Mouse (Mus musculus): Measurements from ENCODE around the gene Irf3. TPM values are rescaled to one million over a fixed set of nuclear protein-coding genes. Genes with fewer than 3 reads are reported as not detected.
A peak's percentile ranks its signal among the peaks of the same experiment; 100 is the strongest.
"Not testable (repeated sequence)": the region's sequence is repeated elsewhere in the genome, so short reads cannot be mapped to it uniquely, and the experiment has no call there.

The Irf3 gene
- polyA plus RNA-seq, 2 experiments, result 92.7 to 168 TPM

- peak; percentile 98 for DNase-seq (ENCODE audit: low spot score)
- H3K27me3 ChIP-seq (ENCODE audit: control insufficient read depth, insufficient read depth, low read length), result no peaks in the 10 kb centered on the region
- H3K27ac ChIP-seq (replicated peaks; ENCODE audit: low read depth, low read length), result peak within 1 kb of the TSS; percentile 94
- ATAC-seq (ENCODE audit: low FRiP score, low read depth), result peak; percentile 90
- peak within 1 kb of the TSS; percentile 96 for H3K4me3 ChIP-seq (replicated peaks; ENCODE audit: low read length)
- no peaks in the 10 kb centered on the region for H3K9me3 ChIP-seq (ENCODE audit: control insufficient read depth, low read length)
- TF ChIP-seq POLR2A (IDR thresholded peaks at IDR 0.05; ENCODE audit: borderline replicate concordance, extremely low read depth, insufficient read depth, insufficient read length), result 0 out of 2 replicates have a peak, but pooled peaks have one; percentile 47
- H3K9ac ChIP-seq (ENCODE audit: low read depth, low read length, severe bottlenecking), result peak within 1 kb of the TSS; percentile 60
- peak within 1 kb of the TSS; percentile 91 for H3K4me2 ChIP-seq (replicated peaks; ENCODE audit: low read depth, low read length, severe bottlenecking)
- peaks cover 12% of the 10 kb centered on the region for H3K36me3 ChIP-seq (ENCODE audit: control insufficient read depth, insufficient read depth, low read length)
- peaks cover 22% of the 10 kb centered on the region for H3K4me1 ChIP-seq (ENCODE audit: control insufficient read depth, insufficient read depth, low read length)
- WGBS, result under 1% methylated on average over 32 of the region's 36 CpGs
Observed at GRCm38 (mm10) chr7:45017242-45018061, 20.0 kb downstream of the Irf3 start, which contains the start of gene Rras. TSS of gene Rras (plus strand) at chr7:45017961.

- Histone ChIP-seq H3K27ac (replicated peaks; ENCODE audit: low read depth, low read length) (no peak overlapping the region), H3K9me3 (ENCODE audit: control insufficient read depth, low read length) (no peaks in the 10 kb centered on the region), H3K36me3 (ENCODE audit: control insufficient read depth, insufficient read depth, low read length) (no peaks in the 10 kb centered on the region), H3K9ac (ENCODE audit: low read depth, low read length, severe bottlenecking) (no peak overlapping the region), H3K27me3 (ENCODE audit: control insufficient read depth, insufficient read depth, low read length) (no peaks in the 10 kb centered on the region), H3K4me2 (replicated peaks; ENCODE audit: low read depth, low read length, severe bottlenecking) (peak overlapping the region; percentile 91), H3K4me1 (ENCODE audit: control insufficient read depth, insufficient read depth, low read length) (peaks cover 21% of the 10 kb centered on the region), H3K4me3 (replicated peaks; ENCODE audit: low read length) (no peak overlapping the region; the same call in 1 of the 2 replicates)
- 29% methylated on average over 8 of the region's 8 CpGs for WGBS
- TF ChIP-seq POLR2A (IDR thresholded peaks at IDR 0.05; ENCODE audit: borderline replicate concordance, extremely low read depth, insufficient read depth, insufficient read length), result no peak
- no peak for ATAC-seq (ENCODE audit: low FRiP score, low read depth)
- DNase-seq (ENCODE audit: low spot score), result peak; percentile 51
Observed at GRCm38 (mm10) chr7:45019031-45019571, 21.7 kb downstream of the Irf3 start.

DNA sequence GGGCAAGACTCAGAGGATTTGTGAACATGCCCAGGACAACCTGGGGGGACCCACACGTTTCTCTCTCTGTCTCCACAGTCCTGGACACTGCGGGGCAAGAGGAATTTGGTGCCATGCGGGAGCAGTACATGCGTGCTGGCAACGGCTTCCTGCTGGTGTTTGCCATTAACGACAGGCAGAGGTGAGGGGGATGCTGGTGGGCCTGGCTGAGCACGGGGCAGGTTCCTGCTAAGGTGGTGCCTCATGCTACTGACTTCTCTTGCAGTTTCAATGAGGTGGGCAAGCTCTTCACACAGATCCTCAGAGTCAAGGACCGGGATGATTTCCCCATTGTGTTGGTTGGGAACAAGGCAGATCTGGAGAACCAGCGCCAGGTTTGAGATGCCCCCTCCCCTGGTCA, 22.8 kb downstream of the Irf3 start:
- Histone ChIP-seq H3K27ac (replicated peaks; ENCODE audit: low read depth, low read length) (no peak overlapping the region), H3K4me1 (ENCODE audit: control insufficient read depth, insufficient read depth, low read length) (peaks cover 11% of the 10 kb centered on the region), H3K9me3 (ENCODE audit: control insufficient read depth, low read length) (no peaks in the 10 kb centered on the region), H3K27me3 (ENCODE audit: control insufficient read depth, insufficient read depth, low read length) (no peaks in the 10 kb centered on the region), H3K4me3 (replicated peaks; ENCODE audit: low read length) (no peak overlapping the region), H3K4me2 (replicated peaks; ENCODE audit: low read depth, low read length, severe bottlenecking) (no peak overlapping the region), H3K36me3 (ENCODE audit: control insufficient read depth, insufficient read depth, low read length) (no peaks in the 10 kb centered on the region), H3K9ac (ENCODE audit: low read depth, low read length, severe bottlenecking) (no peak overlapping the region)
- WGBS, result 58% methylated on average over 8 of the region's 9 CpGs
- DNase-seq (ENCODE audit: low spot score) (no peak), ATAC-seq (ENCODE audit: low FRiP score, low read depth) (no peak)
- no peak for TF ChIP-seq POLR2A (IDR thresholded peaks at IDR 0.05; ENCODE audit: borderline replicate concordance, extremely low read depth, insufficient read depth, insufficient read length)

- not testable (repeated sequence) for DNase-seq (ENCODE audit: low spot score); H3K9me3 ChIP-seq (ENCODE audit: control insufficient read depth, low read length); H3K9ac ChIP-seq (ENCODE audit: low read depth, low read length, severe bottlenecking); H3K4me1 ChIP-seq (ENCODE audit: control insufficient read depth, insufficient read depth, low read length); ATAC-seq (ENCODE audit: low FRiP score, low read depth); H3K4me2 ChIP-seq (replicated peaks; ENCODE audit: low read depth, low read length, severe bottlenecking); H3K27ac ChIP-seq (replicated peaks; ENCODE audit: low read depth, low read length); H3K27me3 ChIP-seq (ENCODE audit: control insufficient read depth, insufficient read depth, low read length); H3K4me3 ChIP-seq (replicated peaks; ENCODE audit: low read length)
- H3K36me3 ChIP-seq (ENCODE audit: control insufficient read depth, insufficient read depth, low read length), result peaks cover 24% of the 10 kb centered on the region
- whole genome bisulfite sequencing, result 77% methylated on average over 5 of the region's 5 CpGs
Observed at GRCm38 (mm10) chr7:45023711-45024110, 26.3 kb downstream of the Irf3 start.

GRCm38 (mm10) chr7:45024281-45025248, 27.1 kb downstream of the Irf3 start:
- DNase-seq (ENCODE audit: low spot score), result no peak
- H3K36me3 ChIP-seq (ENCODE audit: control insufficient read depth, insufficient read depth, low read length), result peaks cover 32% of the 10 kb centered on the region
- H3K9me3 ChIP-seq (ENCODE audit: control insufficient read depth, low read length), result no peaks in the 10 kb centered on the region
- 89% methylated on average over 15 of the region's 15 CpGs for WGBS
- no peak for TF ChIP-seq POLR2A (IDR thresholded peaks at IDR 0.05; ENCODE audit: borderline replicate concordance, extremely low read depth, insufficient read depth, insufficient read length)
- H3K9ac ChIP-seq (ENCODE audit: low read depth, low read length, severe bottlenecking), result no peak overlapping the region
- no peak overlapping the region for H3K4me3 ChIP-seq (replicated peaks; ENCODE audit: low read length)
- no peaks in the 10 kb centered on the region for H3K4me1 ChIP-seq (ENCODE audit: control insufficient read depth, insufficient read depth, low read length)
- H3K27me3 ChIP-seq (ENCODE audit: control insufficient read depth, insufficient read depth, low read length), result no peaks in the 10 kb centered on the region
- no peak overlapping the region for H3K27ac ChIP-seq (replicated peaks; ENCODE audit: low read depth, low read length)
- ATAC-seq (ENCODE audit: low FRiP score, low read depth), result no peak
- H3K4me2 ChIP-seq (replicated peaks; ENCODE audit: low read depth, low read length, severe bottlenecking), result no peak overlapping the region

Data from limb, embryonic 14.5 days (tissue).